Mouse (Mus musculus) cerebellum, postnatal 10 days (tissue): ENCODE measurements at regions not wholly inside any gene's neighbourhood (a gene's known extent, or its start where the extent isn't known, plus 50 kb on each side); places are given as distances from the start of the nearest gene placed in this dataset.

ENCODE experiments used
- DNase-seq, 2 experiments: peaks; one replicate each; pipeline ENCODE4 v3.0.0; 2021; ENCODE audit warnings: mixed read lengths in 2 of 2

DNA sequence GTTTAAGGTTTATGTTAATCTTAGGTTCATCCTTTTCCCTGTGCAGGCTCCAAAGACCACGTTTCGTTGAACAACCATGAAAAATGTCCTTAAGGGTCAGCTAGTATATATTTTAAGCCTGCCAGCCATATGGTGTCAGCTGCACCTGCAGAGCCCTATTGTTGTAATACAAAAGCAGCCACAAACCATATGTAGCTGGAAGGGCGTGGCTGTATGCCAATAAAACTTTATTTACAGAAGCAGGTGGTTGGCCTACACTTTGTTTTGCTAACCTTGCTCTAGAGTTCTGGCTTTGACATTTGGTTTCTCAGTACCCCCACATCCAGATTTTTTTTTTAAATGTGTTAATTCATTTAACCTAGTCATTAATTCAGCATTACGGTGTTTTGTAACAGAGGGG lies 711.1 kb upstream of the Car8 start:
- DNase-seq: no peak

DNA sequence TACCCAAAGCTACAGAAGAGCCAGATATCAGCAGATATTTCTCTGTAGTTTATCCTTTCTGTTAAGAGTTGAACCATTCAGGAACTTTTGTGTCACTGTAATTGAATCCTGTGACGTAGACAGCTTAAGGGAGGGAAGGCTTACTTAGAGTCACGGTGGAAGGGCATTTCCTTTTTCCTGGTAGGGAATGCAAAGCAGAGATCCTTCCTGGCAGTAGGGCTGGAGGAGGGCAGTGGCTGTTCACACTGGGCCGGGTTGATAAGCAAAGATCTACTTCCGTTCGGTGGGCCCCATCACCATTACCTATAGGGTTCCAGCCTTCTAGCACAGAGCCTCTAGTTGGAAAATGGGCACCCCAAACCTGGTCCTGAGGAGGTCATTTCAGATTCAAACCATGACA lies 710.7 kb upstream of the Car8 start:
- no peak for DNase-seq

DNA sequence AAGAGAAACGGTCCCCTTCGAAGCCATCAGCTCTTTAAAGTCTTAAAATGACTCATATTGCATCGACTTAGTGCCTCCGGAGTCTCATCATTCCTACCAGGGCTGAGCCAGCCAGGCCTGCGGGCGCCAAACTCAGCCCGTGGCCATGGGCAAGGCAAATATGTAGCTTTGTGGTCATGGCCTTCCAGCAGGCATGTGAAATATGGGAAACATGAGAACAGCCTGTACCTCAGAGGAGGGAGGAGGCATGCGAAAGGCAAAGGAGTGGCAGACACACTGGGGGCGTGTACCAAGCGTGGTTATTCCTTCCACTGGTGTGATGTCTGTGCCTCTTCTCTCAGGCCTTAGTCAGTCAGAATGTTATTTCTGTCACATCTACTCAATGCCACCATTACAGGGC lies 706.3 kb upstream of the Car8 start:
- no peak for DNase-seq

DNA sequence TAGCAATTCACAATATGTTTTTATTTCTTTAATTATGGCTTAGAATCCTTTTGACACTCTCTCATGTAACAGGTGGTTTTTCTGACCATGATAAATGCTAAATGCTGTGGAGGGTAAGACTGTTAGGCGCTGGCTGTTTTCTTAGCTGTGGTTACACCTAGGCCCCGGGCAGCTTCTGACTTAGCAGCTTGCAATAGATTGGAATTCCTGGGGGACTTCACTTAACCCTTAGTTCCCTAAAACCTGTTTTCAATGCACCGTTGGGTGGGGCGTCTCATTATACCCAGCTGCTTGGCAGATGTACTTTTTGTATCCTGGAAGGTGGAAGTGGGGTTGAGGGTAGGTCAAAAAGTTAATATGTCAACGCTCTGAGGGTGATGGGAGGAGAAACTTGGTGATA lies 704.2 kb upstream of the Car8 start:
- DNase-seq: no peak

DNA sequence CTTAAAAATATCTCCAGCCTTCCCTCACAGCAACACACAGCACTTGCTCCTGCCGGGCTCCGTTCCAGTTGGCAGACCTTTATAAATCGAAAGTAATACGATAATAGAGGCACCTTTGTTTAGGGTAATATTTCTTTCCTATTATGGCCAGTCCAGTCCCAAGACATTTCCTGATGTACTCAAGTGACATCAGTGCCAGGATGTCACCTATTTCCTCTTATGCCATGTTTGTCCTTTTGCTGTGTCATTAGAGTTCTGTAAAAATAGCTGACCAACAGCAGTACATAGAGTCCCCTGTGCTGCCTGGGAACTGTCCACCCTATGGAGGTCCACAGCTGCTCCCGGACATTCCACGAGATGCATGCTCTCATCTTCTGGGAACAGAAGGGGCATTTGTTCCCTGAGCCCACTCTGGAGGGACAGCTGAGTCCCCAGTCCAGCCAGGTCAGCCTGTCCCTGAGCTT lies 700.1 kb upstream of the Car8 start:
- DNase-seq: peak in 1 of 2 experiments; percentile 65

DNA sequence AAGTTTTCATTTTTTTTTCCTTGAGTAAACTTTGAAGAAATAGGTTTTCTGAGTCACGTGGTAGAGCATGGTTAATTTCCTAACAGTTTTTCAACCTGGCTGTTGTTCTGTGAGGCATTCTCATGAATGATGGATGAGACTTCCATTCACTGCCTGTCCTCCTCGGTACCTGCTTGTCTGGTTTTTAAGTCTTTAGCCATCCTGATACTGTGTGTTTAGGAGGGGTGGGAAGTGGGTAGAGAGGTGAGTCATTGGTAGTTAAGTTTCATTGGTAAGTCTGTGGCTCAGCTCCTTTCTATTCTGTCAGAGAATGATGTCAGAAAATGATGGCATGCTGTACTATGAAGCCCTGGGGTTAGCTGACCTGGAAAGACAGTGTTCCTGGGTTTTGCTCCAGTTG lies 697.1 kb upstream of the Car8 start:
- DNase-seq: no peak

DNA sequence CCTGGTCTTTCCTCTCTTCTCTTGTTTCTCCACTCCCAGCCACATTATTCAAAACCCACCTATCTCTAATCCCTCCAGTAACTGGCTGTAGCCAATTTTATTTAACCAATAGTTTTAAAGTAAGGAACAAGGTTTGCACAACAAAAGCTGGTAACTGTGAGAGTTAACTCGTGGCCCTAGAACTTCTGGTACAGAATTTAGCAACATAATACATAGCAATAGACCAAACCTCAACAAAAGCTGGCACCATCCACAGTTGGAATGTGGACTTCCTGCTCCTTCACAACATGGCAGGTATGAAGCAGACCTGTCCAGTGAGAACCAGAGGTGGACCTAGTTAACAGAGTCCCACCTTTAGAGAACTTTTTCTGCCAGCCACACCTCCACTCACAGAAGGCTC lies 695.7 kb upstream of the Car8 start:
- no peak for DNase-seq

DNA sequence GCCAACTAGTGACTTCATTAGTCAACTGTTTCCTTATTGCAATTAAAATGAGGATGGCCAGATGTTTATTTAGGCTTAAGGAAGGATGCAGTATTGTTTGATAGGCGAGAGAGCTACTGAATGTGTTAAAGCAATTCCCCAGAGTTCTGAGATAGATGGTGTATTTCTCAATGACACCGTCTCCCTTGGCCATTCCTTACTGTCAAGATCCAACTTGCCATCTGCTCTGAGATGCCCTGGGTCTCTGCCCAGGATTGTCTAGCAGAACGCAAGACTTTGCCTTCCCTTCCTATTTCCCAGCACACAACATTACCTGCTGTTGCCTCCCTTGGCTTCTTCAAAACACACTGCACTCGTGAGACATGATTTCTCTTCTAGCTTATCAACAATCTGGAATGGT lies 690.5 kb upstream of the Car8 start:
- peak; percentile 88 to 90 for DNase-seq

DNA sequence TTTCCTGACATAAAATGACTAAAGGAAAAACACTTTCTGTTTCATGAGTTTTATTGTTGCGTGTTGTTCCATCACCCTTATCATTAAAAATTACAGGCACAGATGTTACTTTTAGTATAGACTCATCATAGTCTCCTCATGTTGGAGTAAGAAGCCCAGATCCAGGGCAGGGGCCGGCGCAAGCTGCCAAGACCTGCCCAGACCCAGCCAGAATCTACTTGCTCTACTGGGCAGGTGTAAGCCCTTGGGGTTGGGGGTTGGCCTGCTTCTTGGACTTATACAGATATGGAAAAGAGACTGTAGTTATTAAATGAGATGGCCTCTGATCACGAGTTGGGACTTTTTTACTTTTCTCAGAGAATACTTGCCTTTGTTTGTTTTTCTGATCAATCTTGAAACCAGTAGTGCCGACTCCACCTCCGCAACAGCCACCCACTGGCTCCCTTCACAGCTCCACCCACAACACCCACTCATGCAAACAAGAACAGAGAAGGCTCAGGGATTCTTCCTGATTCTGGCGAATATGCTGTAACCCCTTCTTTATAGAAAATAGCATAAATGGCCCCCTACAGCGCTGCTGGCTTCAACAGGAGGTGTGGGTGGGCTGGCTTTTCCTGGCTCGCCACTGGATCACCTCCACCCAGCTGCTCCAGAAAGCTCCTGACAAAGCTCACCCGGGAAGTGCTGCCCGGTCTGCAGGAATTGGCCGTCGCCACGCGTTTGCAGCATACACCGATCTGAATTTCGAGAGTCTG lies 689.9 kb upstream of the Car8 start:
- DNase-seq: peak; percentile 76 to 79

DNA sequence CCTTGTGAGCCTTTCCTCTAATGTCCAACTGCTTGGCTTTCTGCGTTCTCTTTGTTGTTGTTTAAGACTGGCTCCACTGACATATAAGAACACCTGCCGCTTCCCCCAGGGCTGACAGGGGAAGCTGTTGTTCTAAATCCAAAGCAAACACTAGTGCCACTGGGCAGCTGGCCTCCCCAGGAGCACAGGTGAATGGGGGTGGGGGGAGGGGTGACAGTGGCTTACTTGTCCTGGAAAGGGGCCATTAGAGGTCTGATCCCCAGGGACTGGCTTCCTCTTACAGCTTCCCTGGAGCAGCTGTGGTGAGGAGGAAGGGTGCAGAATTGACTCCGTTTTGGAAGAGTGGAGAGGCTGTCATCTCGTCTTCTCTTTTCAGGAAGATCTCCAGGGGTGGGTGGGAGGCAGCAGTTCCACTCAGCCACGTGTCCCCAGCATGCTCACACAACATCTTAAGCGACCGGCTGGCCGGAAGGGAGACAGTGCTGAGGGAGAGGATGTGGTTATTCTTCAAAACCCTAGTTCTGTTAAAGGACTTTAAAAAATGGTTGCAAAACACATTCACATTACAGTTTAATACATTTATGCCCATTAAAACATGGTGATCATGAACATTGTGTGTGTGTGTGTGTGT lies 688.5 kb upstream of the Car8 start:
- DNase-seq: no peak

DNA sequence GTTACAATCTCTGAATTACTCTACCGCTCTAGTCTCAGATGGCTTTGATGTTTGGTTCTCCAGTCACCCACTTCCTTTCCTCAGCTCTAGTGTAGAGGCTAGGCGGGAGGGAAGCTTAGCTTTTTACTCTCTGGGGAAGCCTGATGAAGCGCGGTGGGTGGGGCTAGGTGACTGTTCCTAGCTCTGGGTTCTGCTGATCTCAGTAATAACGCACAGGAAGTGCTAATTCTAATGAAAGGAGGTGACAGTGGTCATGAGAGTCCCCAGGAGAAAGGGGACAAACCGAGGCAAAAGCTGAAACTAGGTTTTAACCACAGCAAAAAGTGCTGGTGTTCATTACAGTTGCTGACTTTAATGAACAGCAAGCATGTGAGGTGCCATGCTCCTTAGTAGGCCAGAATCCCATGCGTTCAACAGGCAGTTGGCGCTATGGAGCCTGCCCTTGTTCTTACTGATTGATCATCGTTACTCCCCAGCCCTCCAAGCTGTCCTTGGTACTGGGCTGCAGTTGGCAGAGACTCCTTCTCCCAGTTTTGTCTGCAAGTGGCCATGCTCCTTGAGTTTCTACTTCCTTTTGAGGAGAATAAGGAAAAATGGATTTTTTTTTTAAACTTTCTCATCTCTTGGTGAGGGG lies 687.9 kb upstream of the Car8 start:
- no peak for DNase-seq

DNA sequence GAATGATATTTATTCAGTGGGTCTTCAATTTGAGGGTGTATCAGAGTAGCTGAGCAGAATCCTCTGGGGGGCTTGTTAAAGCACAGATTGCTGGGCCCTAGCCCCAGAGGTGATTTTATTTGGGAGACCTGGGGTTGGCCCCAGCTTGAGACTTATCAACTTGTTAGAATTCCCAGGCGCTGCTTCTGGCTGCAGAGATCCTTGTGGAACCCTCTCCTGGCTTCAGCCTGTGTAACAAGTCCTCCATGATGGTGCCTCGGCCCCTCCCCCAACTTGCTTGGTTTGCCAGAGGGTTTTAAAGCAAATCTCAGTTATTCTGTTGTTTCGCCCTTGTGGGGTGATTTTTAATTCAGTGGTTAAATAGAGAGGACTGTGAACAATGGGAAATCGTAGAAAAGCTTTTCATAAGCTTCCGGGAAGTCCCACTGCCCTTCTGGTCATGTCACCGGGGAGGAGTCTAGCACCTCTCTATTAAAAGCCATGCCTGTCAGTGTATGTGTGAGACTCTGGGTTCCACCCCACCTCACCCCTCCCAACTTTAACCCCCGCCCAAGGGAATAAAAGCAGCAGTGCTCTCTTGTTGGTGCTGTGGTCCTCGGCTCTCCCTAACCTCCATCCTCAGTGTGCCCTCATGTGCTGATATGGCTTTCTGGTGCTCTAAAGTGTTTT lies 684.0 kb upstream of the Car8 start:
- DNase-seq: peak; percentile 56 to 57

DNA sequence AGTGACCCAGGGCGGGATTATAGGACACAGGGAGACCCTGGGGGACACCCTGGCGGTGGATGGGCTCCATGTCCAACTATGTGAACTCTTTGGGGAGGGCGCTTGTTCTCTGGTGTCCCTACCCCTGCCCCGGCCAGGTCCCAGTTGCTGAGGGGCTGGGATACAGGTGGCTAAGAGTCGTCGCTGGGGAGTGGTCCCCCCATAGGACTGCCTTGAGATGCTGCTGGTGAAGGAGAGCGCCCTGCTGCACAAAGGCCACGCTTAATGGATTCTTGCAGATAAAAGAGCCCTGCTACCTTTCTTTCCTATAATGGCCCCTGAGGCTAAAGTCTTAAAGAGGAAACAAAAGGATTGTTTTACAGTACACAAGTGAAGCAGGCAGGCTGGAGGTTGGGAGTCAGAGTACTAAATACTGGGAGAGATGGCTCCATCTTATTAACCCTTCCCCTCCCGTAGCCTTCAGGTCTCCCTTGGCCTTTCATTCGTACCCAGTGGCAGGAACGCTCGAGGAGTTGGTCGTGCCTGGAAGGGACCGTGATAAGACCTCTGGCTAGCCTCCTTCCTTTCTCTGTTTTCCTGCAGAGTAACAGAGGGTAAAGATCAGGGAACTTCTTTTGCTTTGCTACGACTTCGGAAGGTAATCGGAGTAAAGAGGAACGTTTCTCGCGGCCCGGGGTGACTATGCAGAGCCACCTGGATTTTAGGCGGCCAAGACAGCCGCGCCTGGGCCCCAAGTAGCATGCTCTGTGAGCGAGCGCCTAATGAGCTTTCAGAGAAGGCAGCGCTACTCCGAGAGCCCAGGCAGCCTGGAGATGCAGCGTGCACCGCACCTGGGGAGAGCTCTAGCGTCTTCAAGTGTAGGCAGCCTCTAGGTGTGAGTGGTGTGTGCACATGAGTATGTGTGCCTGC lies 682.9 kb upstream of the Car8 start:
- peak; percentile 36 to 44 for DNase-seq

DNA sequence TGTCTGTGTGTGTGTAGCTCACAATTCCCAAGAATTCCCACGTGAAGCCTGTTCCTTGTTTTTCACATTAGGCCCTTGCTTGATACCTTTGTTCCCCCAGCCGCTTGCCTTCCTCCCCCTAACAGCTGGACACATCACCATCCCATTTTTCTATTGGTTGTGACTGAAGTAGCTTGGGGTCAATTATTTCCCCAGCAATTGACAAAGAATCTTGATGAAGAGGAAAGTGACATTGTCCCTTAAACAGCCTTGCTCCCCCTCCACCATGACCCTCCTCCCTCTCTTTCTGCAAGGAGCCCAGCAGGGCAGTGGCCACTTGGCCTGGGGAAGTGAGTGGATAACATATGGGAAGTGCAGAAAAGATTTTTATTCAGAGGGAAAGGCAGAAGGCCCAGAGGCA lies 681.5 kb upstream of the Car8 start:
- DNase-seq: no peak

DNA sequence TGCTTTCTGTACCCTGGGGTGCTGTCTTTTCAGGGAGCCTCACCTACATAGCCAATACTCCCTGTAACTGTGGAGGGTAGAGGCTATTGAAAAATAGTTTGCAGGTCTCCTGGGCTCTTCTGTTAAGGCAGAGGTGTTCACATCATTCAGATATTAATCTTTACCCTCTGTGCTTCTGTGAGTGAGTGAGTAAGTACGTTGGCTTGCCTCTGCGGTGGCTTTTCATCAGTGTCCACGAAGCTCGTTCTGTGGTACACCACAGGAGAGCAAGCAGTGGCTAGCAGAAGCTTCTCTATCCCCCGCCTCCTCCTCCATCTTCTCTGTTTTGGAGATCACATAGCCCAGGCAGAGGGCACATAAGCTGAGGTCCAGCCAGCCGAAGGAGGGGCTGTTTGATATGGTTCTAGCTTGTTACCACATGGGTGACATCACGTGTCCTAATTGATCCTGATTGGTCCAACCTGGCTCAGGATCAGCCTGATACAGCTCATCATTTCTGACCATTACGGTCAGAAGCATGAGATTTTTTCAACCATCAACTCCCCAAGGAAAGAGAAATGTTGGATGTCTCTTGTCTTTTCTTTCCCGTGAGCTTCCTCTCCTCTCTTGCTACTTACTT lies 680.6 kb upstream of the Car8 start:
- no peak for DNase-seq
